Mouse (Mus musculus): ENCODE results near the gene Rnaset2b. TPM values are rescaled to one million over a fixed set of nuclear protein-coding genes. Genes with fewer than 3 reads are reported as not detected.
"Not testable (repeated sequence)": the region's sequence is repeated elsewhere in the genome, so short reads cannot be mapped to it uniquely, and the experiment has no call there.

The Rnaset2b gene
- total RNA-seq (2018; cell fraction: chromatin; rRNA removed) = 1,000 to 10,000 TPM in 1 of 26 experiments, 100 to 1,000 TPM in 23, 10 to 100 TPM in 2; 85.4 to 1,245 (median 190) TPM
- total RNA-seq (2018; cell fraction: cytosol; rRNA removed) = 100 to 1,000 TPM; 201 to 570 (median 329) TPM
- total RNA-seq (2018; cell fraction: nucleus; rRNA removed) = 100 to 1,000 TPM; 112 to 995 (median 230) TPM
- polyA plus RNA-seq (2018) = 193 to 549 TPM (median 353 TPM) in 3 replicates

DNA sequence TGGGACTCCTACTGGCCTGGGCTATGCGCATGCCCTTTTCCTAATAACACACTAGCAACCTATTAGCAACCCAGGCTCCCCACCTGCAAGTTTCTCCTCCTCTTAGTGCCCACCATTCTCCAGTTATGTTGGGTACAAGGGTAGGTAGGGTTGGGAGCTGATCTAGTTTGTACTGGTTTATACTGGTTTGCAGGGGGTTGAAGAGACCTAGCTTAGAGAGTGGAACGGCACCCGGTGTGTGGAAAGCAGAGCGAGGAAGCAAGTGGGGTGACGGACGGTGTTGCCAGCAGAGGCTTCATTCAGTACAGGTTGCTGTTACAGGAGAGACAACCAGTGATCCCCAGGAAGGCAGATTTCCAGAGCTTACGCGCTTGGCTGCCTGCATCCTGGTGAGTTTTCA is at the start of gene Rnaset2b:
Gene Rnaset2b (plus strand): TSS at position 301 of the 400 bp plus-strand sequence.
- not testable (repeated sequence) for H3K27ac ChIP-seq; H3K79me2 ChIP-seq (ENCODE audit: inconsistent target); H3K4me3 ChIP-seq (ENCODE audit: inconsistent target); H3K36me3 ChIP-seq (ENCODE audit: inconsistent target)
- no CpG with 5 or more reads among the region's 8 CpGs for WGBS (ENCODE audit: missing documents)

GRCm38 (mm10) chr17:6931625-6932024 is 38.8 kb upstream of the Rnaset2b start:
- not testable (repeated sequence) for H3K27ac ChIP-seq; H3K79me2 ChIP-seq (ENCODE audit: inconsistent target); H3K4me3 ChIP-seq (ENCODE audit: inconsistent target); H3K36me3 ChIP-seq (ENCODE audit: inconsistent target)
- 96% methylated on average over 4 of the region's 7 CpGs for WGBS (ENCODE audit: missing documents)

- not testable (repeated sequence) for H3K36me3 ChIP-seq (ENCODE audit: inconsistent target); H3K4me3 ChIP-seq (ENCODE audit: inconsistent target); H3K27ac ChIP-seq; H3K79me2 ChIP-seq (ENCODE audit: inconsistent target)
- WGBS (ENCODE audit: missing documents) = no CpG with 5 or more reads among the region's 4 CpGs
Observed at GRCm38 (mm10) chr17:6942560-6942959, 27.9 kb upstream of the Rnaset2b start.

- H3K36me3 ChIP-seq (ENCODE audit: inconsistent target); H3K79me2 ChIP-seq (ENCODE audit: inconsistent target); H3K27ac ChIP-seq: not testable (repeated sequence)
- no CpG with 5 or more reads among the region's 8 CpGs for WGBS (ENCODE audit: missing documents)
- H3K4me3 ChIP-seq (ENCODE audit: inconsistent target) = peak overlapping the region; percentile 40; the same call in 1 of the 2 replicates
Observed at GRCm38 (mm10) chr17:6947637-6947983, 22.8 kb upstream of the Rnaset2b start.

- not testable (repeated sequence) for H3K36me3 ChIP-seq (ENCODE audit: inconsistent target); H3K79me2 ChIP-seq (ENCODE audit: inconsistent target)
- under 1% methylated on average over 58 of the region's 73 CpGs for WGBS (ENCODE audit: missing documents)
- H3K4me3 ChIP-seq (ENCODE audit: inconsistent target) = peak within 1 kb of the TSS; percentile 40
- H3K27ac ChIP-seq = peak within 1 kb of the TSS; percentile 22
Observed at GRCm38 (mm10) chr17:6947984-6948768, 22.3 kb upstream of the Rnaset2b start, which contains the start of gene Rsph3b. Rsph3b (minus strand) TSS chr17:6948682.

DNA sequence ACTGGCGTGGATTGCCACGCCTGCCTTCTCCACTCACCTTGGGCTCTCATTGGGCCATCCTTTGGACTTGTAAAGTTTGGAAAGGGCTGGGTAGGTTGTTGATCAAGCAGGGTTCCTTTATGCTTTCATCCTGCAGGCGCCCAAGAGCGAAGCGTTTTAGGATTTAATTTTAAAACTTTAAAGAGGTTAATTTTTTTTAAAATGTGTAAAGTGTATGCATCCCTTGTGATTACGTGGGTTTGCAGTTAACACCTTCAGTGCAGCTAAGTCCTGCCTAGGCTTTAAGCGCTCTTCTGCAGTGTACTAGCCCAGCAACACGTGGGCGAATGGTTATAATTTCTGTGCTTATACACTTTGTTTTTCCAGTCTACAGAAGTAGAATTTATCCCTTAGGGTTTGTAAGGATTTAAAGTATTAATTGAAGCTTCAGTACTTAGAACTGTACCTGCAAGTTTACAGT is 21.6 kb upstream of the Rnaset2b start:
- H3K4me3 ChIP-seq (ENCODE audit: inconsistent target) = peak overlapping the region; percentile 21; the same call in 1 of the 2 replicates
- peak overlapping the region; percentile 22 for H3K27ac ChIP-seq
- H3K36me3 ChIP-seq (ENCODE audit: inconsistent target); H3K79me2 ChIP-seq (ENCODE audit: inconsistent target): not testable (repeated sequence)
- WGBS (ENCODE audit: missing documents) = 0% methylated on average over 7 of the region's 9 CpGs

DNA sequence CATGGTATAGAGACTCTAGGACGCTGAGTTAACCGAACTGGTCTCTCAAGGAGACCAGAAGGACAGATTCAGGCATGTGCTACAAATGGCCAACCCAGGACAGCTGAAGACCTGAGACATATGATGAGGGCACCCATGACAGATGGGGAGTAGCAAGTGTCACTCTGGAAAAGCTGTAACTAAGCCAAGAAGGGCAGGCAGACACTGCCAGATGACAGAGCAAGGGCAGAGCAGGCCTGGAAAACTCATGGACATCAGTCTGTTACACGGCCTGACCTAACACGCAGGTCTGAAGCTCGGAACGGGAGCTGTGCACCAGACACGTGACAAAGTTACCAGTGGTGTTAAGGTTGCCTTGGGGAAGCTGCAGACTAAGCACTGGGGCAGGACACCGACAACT is 11.6 kb upstream of the Rnaset2b start:
- H3K4me3 ChIP-seq (ENCODE audit: inconsistent target); H3K27ac ChIP-seq; H3K79me2 ChIP-seq (ENCODE audit: inconsistent target); H3K36me3 ChIP-seq (ENCODE audit: inconsistent target): not testable (repeated sequence)
- no CpG with 5 or more reads among the region's 8 CpGs for WGBS (ENCODE audit: missing documents)

GRCm38 (mm10) chr17:6959543-6960259 is 10.7 kb upstream of the Rnaset2b start:
- H3K4me3 ChIP-seq (ENCODE audit: inconsistent target) = peak overlapping the region; percentile 30; the same call in 1 of the 2 replicates
- H3K27ac ChIP-seq = not testable (repeated sequence)
- 53% methylated on average over 3 of the region's 6 CpGs for WGBS (ENCODE audit: missing documents)

GRCm38 (mm10) chr17:6960349-6960748 is 10.1 kb upstream of the Rnaset2b start:
- 0% methylated on average over 4 of the region's 12 CpGs for WGBS (ENCODE audit: missing documents)
- not testable (repeated sequence) for H3K36me3 ChIP-seq (ENCODE audit: inconsistent target); H3K27ac ChIP-seq; H3K79me2 ChIP-seq (ENCODE audit: inconsistent target)
- H3K4me3 ChIP-seq (ENCODE audit: inconsistent target) = peak overlapping the region; percentile 30

More at GRCm38 (mm10) chr17:6959543-6960259, 10.7 kb upstream of the Rnaset2b start:
- H3K36me3 ChIP-seq (ENCODE audit: inconsistent target); H3K79me2 ChIP-seq (ENCODE audit: inconsistent target): not testable (repeated sequence)

DNA sequence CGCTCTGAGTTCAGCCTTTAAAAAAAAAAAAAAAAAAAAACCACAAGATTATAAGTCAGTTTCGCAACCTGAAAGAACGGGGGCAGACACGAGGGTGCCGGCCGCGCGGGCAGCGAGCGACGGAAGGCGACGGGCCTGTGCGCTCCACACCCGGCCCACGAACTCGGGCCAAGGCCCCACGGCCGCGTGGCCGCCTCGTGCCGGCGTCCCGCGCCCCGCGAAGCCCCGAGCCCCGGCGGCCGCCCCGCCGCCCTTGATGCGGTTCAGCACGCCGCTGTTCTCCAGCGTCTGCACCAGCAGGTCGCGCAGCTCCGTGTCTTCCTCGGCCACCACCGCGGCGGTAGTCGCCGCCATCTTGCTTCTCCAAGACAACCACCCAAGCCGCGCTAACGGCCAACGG is 9.7 kb upstream of the Rnaset2b start, which contains the start of gene Tagap1:
Gene Tagap1 (minus strand): TSS at position 381 of the 400 bp plus-strand sequence.
- Histone ChIP-seq H3K27ac (peak within 1 kb of the TSS; percentile 33), H3K4me3 (ENCODE audit: inconsistent target) (peak within 1 kb of the TSS; percentile 30)
- not testable (repeated sequence) for H3K79me2 ChIP-seq (ENCODE audit: inconsistent target); H3K36me3 ChIP-seq (ENCODE audit: inconsistent target)
- no CpG with 5 or more reads among the region's 51 CpGs for WGBS (ENCODE audit: missing documents)

DNA sequence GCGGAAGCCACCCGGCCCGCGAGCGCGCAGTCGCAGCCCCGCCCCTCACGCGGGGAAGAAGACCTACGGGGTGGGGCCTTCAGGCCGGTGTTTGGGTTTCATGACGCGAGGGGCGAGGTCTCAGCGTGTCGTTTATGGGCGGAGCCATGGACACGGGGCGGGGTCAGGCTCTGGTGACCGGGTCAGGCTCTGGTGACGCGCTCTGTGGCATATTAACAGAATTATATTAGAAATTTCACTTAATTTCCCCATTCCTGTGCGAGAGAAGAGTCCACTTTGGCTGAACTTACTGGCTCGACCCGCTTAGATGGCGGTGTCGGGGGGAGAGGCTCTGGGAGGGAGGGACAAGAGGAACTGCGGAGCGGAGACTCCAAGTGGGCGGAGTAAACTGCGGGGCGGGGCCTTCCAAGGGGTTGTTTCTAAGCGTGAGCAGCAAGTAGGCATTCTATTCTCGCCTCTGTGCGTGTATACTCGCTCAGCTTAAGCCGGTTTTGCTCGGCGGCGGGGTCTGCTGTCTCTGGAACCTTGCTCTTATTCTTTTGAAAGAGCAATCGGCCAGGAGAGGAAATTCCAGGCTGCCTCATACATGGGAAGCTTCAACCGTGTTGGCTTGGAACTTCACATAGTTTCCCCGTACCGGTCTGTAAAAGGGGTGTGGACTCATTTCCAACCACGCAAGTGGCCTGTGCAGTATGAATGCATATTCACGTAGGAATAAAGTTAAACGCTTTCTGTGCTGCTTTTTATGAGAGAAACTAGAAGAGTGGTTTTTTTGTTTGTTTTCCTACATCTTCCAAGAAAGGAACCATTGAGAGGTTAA is 9.0 kb upstream of the Rnaset2b start:
- H3K27ac ChIP-seq = peak overlapping the region; percentile 33
- peak overlapping the region; percentile 19; the same call in 1 of the 2 replicates for H3K4me3 ChIP-seq (ENCODE audit: inconsistent target)
- H3K36me3 ChIP-seq (ENCODE audit: inconsistent target); H3K79me2 ChIP-seq (ENCODE audit: inconsistent target): not testable (repeated sequence)
- 0% methylated on average over 4 of the region's 48 CpGs for WGBS (ENCODE audit: missing documents)

- WGBS (ENCODE audit: missing documents) = 83% methylated on average over 1 of the region's 6 CpGs
- not testable (repeated sequence) for H3K27ac ChIP-seq; H3K79me2 ChIP-seq (ENCODE audit: inconsistent target); H3K4me3 ChIP-seq (ENCODE audit: inconsistent target); H3K36me3 ChIP-seq (ENCODE audit: inconsistent target)
Observed at GRCm38 (mm10) chr17:6962339-6962738, 8.1 kb upstream of the Rnaset2b start.

DNA sequence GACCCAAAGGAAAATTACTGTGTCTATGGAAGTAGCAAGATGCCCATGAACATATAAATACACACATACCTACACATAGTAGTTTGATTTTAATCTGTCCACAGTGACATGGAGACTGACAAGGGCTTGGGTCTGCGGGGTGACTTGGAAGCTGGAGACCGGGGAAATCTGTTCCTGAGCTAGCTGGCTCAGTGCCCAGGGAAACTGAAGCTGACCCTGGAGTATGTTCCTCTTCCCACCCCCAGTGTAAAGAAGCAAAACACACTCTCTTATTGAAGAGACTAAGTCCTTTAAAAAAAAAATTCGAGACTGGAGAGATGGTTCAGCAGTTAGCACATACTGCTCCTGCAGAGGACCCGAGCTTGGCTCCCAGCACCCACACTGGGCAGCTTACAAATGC is 7.5 kb upstream of the Rnaset2b start:
- H3K4me3 ChIP-seq (ENCODE audit: inconsistent target); H3K36me3 ChIP-seq (ENCODE audit: inconsistent target); H3K79me2 ChIP-seq (ENCODE audit: inconsistent target); H3K27ac ChIP-seq: not testable (repeated sequence)
- WGBS (ENCODE audit: missing documents) = 5% methylated on average over 2 of the region's 4 CpGs

DNA sequence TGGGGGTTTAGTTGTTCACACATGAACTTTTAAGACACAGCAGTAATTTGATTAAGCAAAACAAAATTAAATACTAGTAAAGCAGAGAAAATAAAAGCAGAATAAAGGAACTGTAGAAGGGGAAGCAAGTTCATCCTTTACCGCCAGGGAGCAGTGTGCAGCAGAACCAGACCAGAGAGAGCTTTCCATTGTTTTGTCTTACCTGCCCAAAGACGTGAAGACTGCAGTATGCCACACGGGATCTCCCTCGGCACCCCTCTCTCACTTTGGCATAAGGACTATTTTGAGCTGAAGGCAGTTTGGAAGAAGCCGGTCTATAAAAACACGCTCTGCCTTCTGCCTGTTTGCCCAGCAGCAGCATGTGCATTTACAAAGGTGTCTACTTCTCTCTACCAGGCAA is 5.1 kb upstream of the Rnaset2b start:
- not testable (repeated sequence) for H3K4me3 ChIP-seq (ENCODE audit: inconsistent target); H3K79me2 ChIP-seq (ENCODE audit: inconsistent target); H3K36me3 ChIP-seq (ENCODE audit: inconsistent target); H3K27ac ChIP-seq
- 0% methylated on average over 2 of the region's 6 CpGs for WGBS (ENCODE audit: missing documents)
